Mouse (Mus musculus) embryo, embryonic 11 days (tissue): ENCODE measurements around the gene Mag.
A peak's percentile ranks its signal among the peaks of the same experiment; 100 is the strongest.

Source experiments
- DNase-seq: peaks from one replicate; pipeline ENCODE4 v3.0.0-alpha.2; 2015

The Mag gene

DNA sequence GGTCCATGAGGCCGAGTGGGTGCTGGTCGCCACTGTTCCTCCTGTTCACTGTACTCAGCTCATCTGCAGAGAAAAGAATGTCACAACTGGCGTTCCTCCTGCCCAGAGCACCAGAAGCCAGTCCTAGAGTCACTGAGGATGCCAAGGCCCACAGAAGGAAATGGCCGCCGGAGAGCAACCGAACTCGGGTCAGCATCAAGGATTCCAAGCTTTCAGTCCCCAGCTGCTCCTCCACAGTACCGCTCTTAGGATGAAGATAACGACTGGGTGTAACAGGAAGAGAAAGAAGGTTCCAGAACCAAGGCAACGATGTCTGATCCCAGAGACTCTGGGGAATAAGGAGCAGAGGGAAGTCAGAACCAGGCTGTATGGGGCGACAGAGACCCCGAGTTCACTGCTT is 53.2 kb downstream of the Mag start, which contains the start of gene Ffar1:
Gene Ffar1, minus strand, starts transcription at position 101 of the 400 bp plus-strand sequence.
- no peak for DNase-seq

DNA sequence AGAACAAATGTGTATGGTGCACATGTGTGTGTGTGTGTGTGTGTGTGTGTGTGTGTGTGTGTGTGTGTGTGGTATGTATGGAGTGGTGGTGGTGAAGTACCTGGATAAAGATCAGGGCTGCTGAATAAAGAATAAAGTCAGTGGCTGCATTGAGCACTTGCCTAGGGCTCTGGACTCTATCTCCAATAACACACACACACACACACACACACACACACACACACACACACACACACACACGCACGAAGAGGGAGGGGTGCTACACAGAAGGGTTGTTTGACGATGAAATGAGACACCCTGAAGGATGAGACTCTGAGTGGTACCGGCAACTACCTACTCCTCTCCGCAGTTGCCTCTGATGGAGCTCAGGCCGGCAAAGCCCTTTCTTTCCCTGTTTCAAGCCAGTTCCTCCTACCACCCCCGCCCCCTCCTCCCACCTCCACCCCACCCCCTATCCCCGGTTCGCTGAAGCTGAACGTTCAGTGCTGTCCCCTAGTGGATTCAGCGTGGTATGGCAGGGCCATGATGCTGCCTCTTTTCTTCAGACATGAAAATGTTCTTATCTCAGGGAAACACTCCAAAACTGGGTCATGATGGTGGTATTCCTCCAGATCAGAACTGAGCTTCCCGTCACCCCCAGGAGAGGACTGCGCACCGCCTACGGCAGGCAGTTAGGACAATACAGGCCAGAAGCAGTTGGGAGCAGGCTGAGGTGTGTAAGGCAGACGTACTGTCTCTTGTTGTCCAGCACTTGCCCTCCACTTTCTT is 54.9 kb downstream of the Mag start:
- DNase-seq: peak; percentile 85

DNA sequence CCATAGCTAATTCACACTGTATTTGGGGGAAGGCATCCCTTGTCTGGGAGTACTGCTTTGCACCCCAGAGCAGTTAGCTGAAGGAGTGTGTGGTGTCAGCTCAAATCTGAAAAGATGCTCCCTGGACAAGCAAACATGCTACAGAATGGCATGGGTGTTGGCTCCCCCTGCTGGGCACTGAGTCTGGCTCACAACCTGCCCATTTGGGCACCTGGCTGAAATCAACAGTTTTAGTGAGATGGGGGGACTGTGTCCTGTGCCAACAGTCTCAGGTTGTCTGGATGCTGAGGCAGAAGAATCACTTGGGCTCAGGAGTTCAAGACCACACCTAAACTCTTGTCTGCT is 55.4 kb downstream of the Mag start:
- DNase-seq: peak; percentile 80

DNA sequence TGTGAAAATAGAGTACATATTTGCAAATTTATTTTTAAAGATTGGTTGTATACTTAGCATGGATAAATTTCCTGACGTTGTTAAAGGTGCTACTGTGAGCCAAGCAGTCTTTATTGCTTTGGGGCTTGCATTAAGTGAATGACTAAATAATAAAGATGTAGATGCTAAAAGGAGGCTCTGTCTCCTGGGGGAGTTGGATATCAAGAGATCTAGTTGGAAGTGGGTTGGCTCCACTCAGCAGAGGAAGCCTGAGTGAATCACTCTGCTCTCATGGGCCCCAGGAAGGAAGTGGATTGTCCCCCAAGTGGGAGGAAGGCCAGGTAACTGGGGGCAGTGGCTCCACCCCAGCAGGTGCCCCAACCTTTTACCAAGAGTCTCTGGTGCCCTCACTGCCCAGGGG is 56.9 kb downstream of the Mag start:
- no peak for DNase-seq

DNA sequence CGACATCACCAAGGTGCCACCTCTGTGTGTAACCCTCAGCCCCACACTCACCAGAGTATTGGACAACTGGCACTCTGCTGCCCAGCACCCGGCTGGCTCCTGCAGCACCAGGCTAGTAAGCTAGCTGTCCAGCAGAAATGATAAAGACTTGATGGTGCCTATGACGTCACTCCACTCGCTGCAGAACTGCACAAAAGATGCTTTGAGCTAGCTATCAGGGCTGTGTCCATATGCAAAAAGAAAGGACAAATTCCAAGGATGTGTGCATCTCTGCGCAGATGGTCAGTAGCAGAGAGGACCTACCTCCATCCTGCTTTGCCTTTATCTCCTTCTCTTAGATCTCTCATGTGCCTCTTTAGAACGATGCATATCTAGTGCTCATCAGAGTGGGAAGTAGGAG is 58.6 kb downstream of the Mag start, which contains the start of gene Ffar3:
Gene Ffar3, minus strand, starts transcription at position 101 of the 400 bp plus-strand sequence.
- DNase-seq: no peak

DNA sequence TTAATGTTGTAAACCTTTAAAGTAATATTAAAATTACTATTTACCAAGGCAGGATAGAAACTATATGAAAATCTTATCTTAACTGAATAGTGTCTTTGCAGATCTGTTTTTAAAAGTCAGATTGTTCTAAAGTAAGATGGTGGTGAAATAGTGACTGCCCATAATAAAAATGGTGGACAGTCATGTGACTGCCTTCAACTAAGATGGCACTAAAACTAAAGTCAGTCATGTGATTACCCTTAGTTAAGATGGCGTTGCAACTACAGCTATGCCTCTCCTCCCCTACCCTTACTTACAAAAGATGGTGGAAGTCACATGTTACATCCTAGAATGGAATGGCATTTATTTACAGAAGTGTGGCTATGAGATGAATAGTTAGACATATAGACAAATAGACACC is 63.3 kb downstream of the Mag start:
- DNase-seq: no peak
